Mouse (Mus musculus) bone marrow, adult 2 months (tissue): ENCODE results near the gene Rab11a.

ENCODE experiments used
- CTCF ChIP-seq: fragments of 200-500 bp; IDR thresholded peaks from 2 replicates; pipeline ENCODE4 v1.5.1; 2011; ENCODE audit warnings: low read length, control low read depth; ENCODE audit not compliant: control insufficient read depth, insufficient read depth
- POLR2A ChIP-seq: fragments of 200-500 bp; IDR thresholded peaks from 2 replicates; pipeline ENCODE4 v1.6.1; 2011; ENCODE audit warnings: low read depth, mild to moderate bottlenecking, control low read depth, low read length, borderline replicate concordance; ENCODE audit not compliant: control insufficient read depth

GRCm38 (mm10) chr9:64749314-64749713 lies 11.8 kb upstream of the Rab11a start:
- TF ChIP-seq CTCF (no peak), POLR2A (no peak)
